Mouse (Mus musculus) effector memory CD4-positive, alpha-beta T cell, adult 7 months (primary cell): Measurements from ENCODE around the gene Gzmf. TPM values are rescaled to one million over a fixed set of nuclear protein-coding genes. Genes with fewer than 3 reads are reported as not detected.

Experiments used
- polyA plus RNA-seq: library from polyadenylated mRNA; unstranded; fragments of 100-300 nt; shearing (Covaris generic); gene quantifications from one replicate; pipeline ENCODE4 v1.2.1, GENCODE M21; 2017

Gzmf gene
- not detected for polyA plus RNA-seq

DNA sequence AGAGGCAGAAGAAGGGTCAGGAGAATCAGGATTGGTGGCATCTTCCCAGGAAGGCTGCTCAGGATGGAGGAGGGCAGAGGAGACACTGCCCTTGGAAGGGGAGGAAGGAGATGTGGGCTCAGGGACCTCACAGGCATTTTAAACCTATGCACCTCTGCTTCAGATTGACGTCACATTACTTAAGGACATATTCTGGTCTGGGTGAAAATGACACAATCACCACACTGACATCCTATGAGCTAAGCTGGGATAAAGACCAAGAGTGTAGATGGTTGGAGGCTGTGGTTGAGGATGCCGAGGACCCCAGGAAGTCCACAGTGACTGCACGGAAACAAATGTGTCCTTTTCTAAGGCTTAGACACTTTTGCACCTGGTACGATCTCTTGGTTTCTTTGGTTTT lies at the start of gene Gzmf:
TSS of gene Gzmf (minus strand) at position 101 of the 400 bp plus-strand sequence.

DNA sequence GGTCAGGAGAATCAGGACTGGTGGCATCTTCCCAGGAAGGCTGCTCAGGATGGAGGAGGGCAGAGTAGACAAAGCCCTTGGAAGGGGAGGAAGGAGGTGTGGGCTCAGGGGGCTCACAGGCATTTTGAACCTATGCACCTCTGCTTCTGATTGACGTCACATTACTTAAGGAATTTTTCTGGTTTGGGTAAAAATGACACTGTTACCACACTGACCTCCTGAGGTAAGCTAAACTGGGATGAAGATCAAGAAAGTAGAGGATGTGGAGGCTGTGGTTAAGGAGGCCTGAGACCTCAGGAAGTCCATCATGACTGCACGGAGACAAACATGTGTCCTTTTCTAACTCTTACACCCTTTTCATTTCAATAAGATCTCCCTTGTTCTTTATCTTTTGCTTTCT lies 23.3 kb upstream of the Gzmf start, which contains the start of gene Gzmc:
TSS of gene Gzmc (minus strand) at position 101 of the 400 bp plus-strand sequence.

DNA sequence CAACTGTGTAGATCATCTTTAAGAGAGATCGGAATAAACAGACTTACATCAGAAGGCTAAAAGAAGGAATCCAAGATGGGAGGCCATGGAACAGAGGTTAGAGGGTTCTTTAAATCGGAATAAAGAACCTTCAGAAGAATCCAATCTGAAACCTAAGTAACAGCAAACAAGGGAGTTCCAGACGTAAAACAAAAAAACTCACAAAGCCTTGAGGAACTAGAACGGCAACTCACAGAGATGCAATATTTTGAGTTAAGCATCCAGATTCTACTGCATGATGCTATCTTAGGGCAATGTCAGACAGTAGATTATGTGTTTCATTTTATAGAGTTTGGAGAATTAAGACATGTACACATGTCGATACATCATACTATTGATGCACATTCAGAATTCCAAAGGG lies 36.7 kb downstream of the Gzmf start, which contains the start of gene Gzmn:
TSS of gene Gzmn (minus strand) at position 101 of the 400 bp plus-strand sequence.

DNA sequence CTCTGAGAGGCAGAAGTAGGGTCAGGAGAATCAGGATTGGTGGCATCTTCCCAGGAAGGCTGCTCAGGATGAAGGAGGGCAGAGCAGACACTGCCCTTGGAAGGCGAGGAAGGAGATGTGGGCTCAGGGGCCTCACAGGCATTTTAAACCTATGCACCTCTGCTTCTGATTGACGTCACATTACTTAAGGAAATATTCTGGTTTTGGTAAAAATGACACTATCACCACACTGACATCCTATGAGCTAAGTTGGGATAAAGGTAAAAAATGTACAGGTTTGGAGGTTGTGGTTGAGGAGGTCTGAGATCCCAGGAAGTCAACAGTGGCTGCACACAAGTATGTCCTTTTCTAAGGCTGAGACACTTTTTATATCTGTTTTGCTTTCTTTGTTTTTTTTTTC lies 51.7 kb downstream of the Gzmf start, which contains the start of gene Gzmg:
TSS of gene Gzmg (minus strand) at position 101 of the 400 bp plus-strand sequence.

Other genes starting within 250 kb of the Gzmf start
- gene Mcpt1, start 193.4 kb downstream of the Gzmf start, polyA plus RNA-seq = not detected
- gene Mcpt9, start 180.9 kb downstream of the Gzmf start, polyA plus RNA-seq = not detected
- not detected for gene Mcpt2, start 169.4 kb downstream of the Gzmf start, polyA plus RNA-seq
- gene Mcpt4, start 149.1 kb downstream of the Gzmf start, polyA plus RNA-seq = not detected
- gene Mcpt8, start 126.1 kb downstream of the Gzmf start, polyA plus RNA-seq = not detected
- not detected for gene Ctsg, start 108.8 kb downstream of the Gzmf start, polyA plus RNA-seq
- gene Gzme, start 90.8 kb downstream of the Gzmf start, polyA plus RNA-seq = not detected
- not detected for gene Gzmd, start 78.8 kb downstream of the Gzmf start, polyA plus RNA-seq
- not detected for gene Gzmg, start 51.8 kb downstream of the Gzmf start, polyA plus RNA-seq
- not detected for gene Gzmn, start 36.8 kb downstream of the Gzmf start, polyA plus RNA-seq
- gene Gzmc, start 23.2 kb upstream of the Gzmf start, polyA plus RNA-seq = 1.3 TPM
- gene Gzmb, start 50.8 kb upstream of the Gzmf start, polyA plus RNA-seq = 63.6 TPM
- gene Atp12a, start 153.7 kb upstream of the Gzmf start, polyA plus RNA-seq = 0.21 TPM
- 0.40 TPM for gene Rnf17, start 191.2 kb upstream of the Gzmf start, polyA plus RNA-seq